Mouse (Mus musculus): ENCODE data around the gene Usp2. TPM values are rescaled to one million over a fixed set of nuclear protein-coding genes. Genes with fewer than 3 reads are reported as not detected.

Usp2 gene
- total and polyA plus RNA-seq, 3 experiments = 3.6 to 13.9 TPM; not detected in 1

- no peaks in the 10 kb centered on the region for H3K4me1 ChIP-seq (ENCODE audit: control insufficient read depth in 1 of 2, insufficient read depth in 2 of 2, low read length in 2 of 2)
- H3K79me2 ChIP-seq (ENCODE audit: control insufficient read depth, insufficient read depth, low read length, poor library complexity) = no peaks in the 10 kb centered on the region
- H3K4me3 ChIP-seq (ENCODE audit: control insufficient read depth in 1 of 2, insufficient read depth in 1 of 2, low read depth in 2 of 2, low read length in 2 of 2) = no peak overlapping the region
- H3K27ac ChIP-seq (ENCODE audit: control insufficient read depth, low read depth, low read length) = no peak overlapping the region
- no peak overlapping the region for H3K9ac ChIP-seq (ENCODE audit: control insufficient read depth, low read depth, low read length, poor library complexity, severe bottlenecking)
- no peaks in the 10 kb centered on the region for H3K27me3 ChIP-seq (ENCODE audit: control insufficient read depth in 1 of 2, insufficient read depth in 2 of 2, low read length in 2 of 2)
- no peak for TF ChIP-seq POLR2AphosphoS5 (IDR thresholded peaks at IDR 0.05; ENCODE audit: borderline replicate concordance, low read depth, low read length)
- TF ChIP-seq RCOR1 (IDR thresholded peaks at IDR 0.05; ENCODE audit: low read depth, low read length) = no peak
- no peak for TF ChIP-seq HCFC1 (IDR thresholded peaks at IDR 0.05; ENCODE audit: low read depth, low read length)
- no peak for TF ChIP-seq USF2 (IDR thresholded peaks at IDR 0.05; ENCODE audit: borderline replicate concordance in 1 of 2, insufficient read depth in 1 of 2, low read depth in 1 of 2, low read length in 2 of 2)
- no peak for TF ChIP-seq POLR2A (IDR thresholded peaks at IDR 0.05; ENCODE audit: control insufficient read depth in 1 of 2, insufficient read depth in 1 of 2, low read depth in 1 of 2, low read length in 2 of 2, poor library complexity in 1 of 2)
- TF ChIP-seq MAZ (IDR thresholded peaks at IDR 0.05; ENCODE audit: low read depth, low read length) = no peak
- no peak for TF ChIP-seq NRF1 (IDR thresholded peaks at IDR 0.05; ENCODE audit: insufficient read depth, low read depth, low read length, poor library complexity, severe bottlenecking)
- DNase-seq (ENCODE audit: low read depth, low spot score) = no peak
- H3K9me3 ChIP-seq (replicated peaks; ENCODE audit: insufficient read depth, low read length) = no peaks in the 10 kb centered on the region
- no peaks in the 10 kb centered on the region; a peak in 2 of 4 replicates for H3K36me3 ChIP-seq (ENCODE audit: control insufficient read depth in 1 of 2, insufficient read depth in 2 of 2, low read length in 2 of 2)
Measured at GRCm38 (mm10) chr9:44144023-44144717, 77.3 kb downstream of the Usp2 start.

DNA sequence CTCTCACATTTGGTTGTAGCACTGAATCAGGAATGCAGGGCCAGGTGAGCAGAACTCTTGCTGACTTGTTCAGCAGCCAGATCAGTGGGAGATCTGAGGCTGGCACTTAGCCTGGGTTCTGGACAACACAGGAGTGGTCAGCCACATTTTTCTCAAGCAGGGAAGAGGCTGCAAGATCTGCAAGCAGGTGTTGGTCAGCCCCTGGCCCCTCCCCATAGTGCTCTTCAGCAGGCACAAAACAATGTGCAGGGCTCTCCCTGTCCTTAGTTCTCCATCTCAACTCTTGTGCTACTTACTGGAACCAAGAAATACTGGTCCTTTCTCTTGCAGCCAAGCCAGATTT lies 77.9 kb downstream of the Usp2 start:
- no peaks in the 10 kb centered on the region for H3K79me2 ChIP-seq (ENCODE audit: control insufficient read depth, insufficient read depth, low read length, poor library complexity)
- no peak overlapping the region for H3K4me3 ChIP-seq (ENCODE audit: control insufficient read depth in 1 of 2, insufficient read depth in 1 of 2, low read depth in 2 of 2, low read length in 2 of 2)
- DNase-seq (ENCODE audit: low read depth, low spot score) = no peak
- H3K9me3 ChIP-seq (replicated peaks; ENCODE audit: insufficient read depth, low read length) = no peaks in the 10 kb centered on the region
- no peaks in the 10 kb centered on the region for H3K27me3 ChIP-seq (ENCODE audit: control insufficient read depth in 1 of 2, insufficient read depth in 2 of 2, low read length in 2 of 2)
- no peaks in the 10 kb centered on the region for H3K4me1 ChIP-seq (ENCODE audit: control insufficient read depth in 1 of 2, insufficient read depth in 2 of 2, low read length in 2 of 2)
- H3K9ac ChIP-seq (ENCODE audit: control insufficient read depth, low read depth, low read length, poor library complexity, severe bottlenecking) = no peak overlapping the region
- no peak overlapping the region for H3K27ac ChIP-seq (ENCODE audit: control insufficient read depth, low read depth, low read length)
- TF ChIP-seq MAX (IDR thresholded peaks at IDR 0.05; ENCODE audit: low read length) = no peak
- TF ChIP-seq SMC3 (IDR thresholded peaks at IDR 0.05; ENCODE audit: low read depth, low read length) = no peak
- no peak for TF ChIP-seq TCF12 (IDR thresholded peaks at IDR 0.05; ENCODE audit: low read depth, low read length)
- TF ChIP-seq POLR2AphosphoS2 (IDR thresholded peaks at IDR 0.05; ENCODE audit: low read length) = no peak
- no peak for TF ChIP-seq JUND (IDR thresholded peaks at IDR 0.05; ENCODE audit: low read depth, low read length)
- no peaks in the 10 kb centered on the region; a peak in 2 of 4 replicates for H3K36me3 ChIP-seq (ENCODE audit: control insufficient read depth in 1 of 2, insufficient read depth in 2 of 2, low read length in 2 of 2)

Other genes with a start within 250 kb of the Usp2 start
- gene Thy1, start 23.6 kb upstream of the Usp2 start, total RNA-seq (2012; rRNA removed) = 1.5 and 4.0 TPM in 2 replicates
- gene Thy1, start 23.6 kb upstream of the Usp2 start, polyA plus RNA-seq (2012; ENCODE audit: insufficient read depth in 1 of 2, insufficient read length in 2 of 2, low read depth in 1 of 2, low replicate concordance in 2 of 2, missing spikeins in 1 of 2) = 10 to 100 TPM in 1 of 2 experiments, not detected in 1; 24.0 TPM
- not detected in 2 replicates for gene Mfrp, start 34.7 kb downstream of the Usp2 start, total RNA-seq (2012; rRNA removed)
- under 1 TPM in 1 of 2 experiments, not detected in 1; 0.10 TPM for gene Mfrp, start 34.7 kb downstream of the Usp2 start, polyA plus RNA-seq (2012; ENCODE audit: insufficient read depth in 1 of 2, insufficient read length in 2 of 2, low read depth in 1 of 2, low replicate concordance in 2 of 2, missing spikeins in 1 of 2)
- 0.19 TPM in 1 of 2 replicates, not detected in the other for gene C1qtnf5, start 40.2 kb downstream of the Usp2 start, total RNA-seq (2012; rRNA removed)
- under 1 TPM in 1 of 2 experiments, not detected in 1; 0.13 TPM for gene C1qtnf5, start 40.2 kb downstream of the Usp2 start, polyA plus RNA-seq (2012; ENCODE audit: insufficient read depth in 1 of 2, insufficient read length in 2 of 2, low read depth in 1 of 2, low replicate concordance in 2 of 2, missing spikeins in 1 of 2)
- not detected in 2 replicates for gene Gm49380, start 46.5 kb downstream of the Usp2 start, total RNA-seq (2012; rRNA removed)
- gene Gm49380, start 46.5 kb downstream of the Usp2 start, polyA plus RNA-seq (2012; ENCODE audit: insufficient read depth in 1 of 2, insufficient read length in 2 of 2, low read depth in 1 of 2, low replicate concordance in 2 of 2, missing spikeins in 1 of 2) = under 1 TPM in 1 of 2 experiments, not detected in 1; 0.24 TPM
- 13.3 and 14.0 TPM in 2 replicates for gene Rnf26, start 46.5 kb downstream of the Usp2 start, total RNA-seq (2012; rRNA removed)
- gene Rnf26, start 46.5 kb downstream of the Usp2 start, polyA plus RNA-seq (2012; ENCODE audit: insufficient read depth in 1 of 2, insufficient read length in 2 of 2, low read depth in 1 of 2, low replicate concordance in 2 of 2, missing spikeins in 1 of 2) = 10 to 100 TPM in 1 of 2 experiments, not detected in 1; 55.1 TPM
- 0.10 and 0.15 TPM in 2 replicates for gene Mcam, start 67.4 kb downstream of the Usp2 start, total RNA-seq (2012; rRNA removed)
- gene Mcam, start 67.4 kb downstream of the Usp2 start, polyA plus RNA-seq (2012; ENCODE audit: insufficient read depth in 1 of 2, insufficient read length in 2 of 2, low read depth in 1 of 2, low replicate concordance in 2 of 2, missing spikeins in 1 of 2) = under 1 TPM in 1 of 2 experiments, not detected in 1; 0.88 TPM
- 9.1 and 14.9 TPM in 2 replicates for gene Cbl, start 167.0 kb downstream of the Usp2 start, total RNA-seq (2012; rRNA removed)
- gene Cbl, start 167.0 kb downstream of the Usp2 start, polyA plus RNA-seq (2012; ENCODE audit: insufficient read depth in 1 of 2, insufficient read length in 2 of 2, low read depth in 1 of 2, low replicate concordance in 2 of 2, missing spikeins in 1 of 2) = 10 to 100 TPM; 36.8 to 41.1 TPM
- gene Ccdc153, start 173.7 kb downstream of the Usp2 start, total RNA-seq (2012; rRNA removed) = not detected in 2 replicates
- not detected for gene Ccdc153, start 173.7 kb downstream of the Usp2 start, polyA plus RNA-seq (2012; ENCODE audit: insufficient read depth in 1 of 2, insufficient read length in 2 of 2, low read depth in 1 of 2, low replicate concordance in 2 of 2, missing spikeins in 1 of 2)
- gene Pdzd3, start 184.4 kb downstream of the Usp2 start, total RNA-seq (2012; rRNA removed) = not detected in 2 replicates
- under 1 TPM in 1 of 2 experiments, not detected in 1; 0.06 TPM for gene Pdzd3, start 184.4 kb downstream of the Usp2 start, polyA plus RNA-seq (2012; ENCODE audit: insufficient read depth in 1 of 2, insufficient read length in 2 of 2, low read depth in 1 of 2, low replicate concordance in 2 of 2, missing spikeins in 1 of 2)
- gene Nlrx1, start 201.6 kb downstream of the Usp2 start, total RNA-seq (2012; rRNA removed) = 1.2 and 1.5 TPM in 2 replicates
- 1 to 10 TPM in 1 of 2 experiments, not detected in 1; 7.0 TPM for gene Nlrx1, start 201.6 kb downstream of the Usp2 start, polyA plus RNA-seq (2012; ENCODE audit: insufficient read depth in 1 of 2, insufficient read length in 2 of 2, low read depth in 1 of 2, low replicate concordance in 2 of 2, missing spikeins in 1 of 2)
- gene Abcg4, start 221.6 kb downstream of the Usp2 start, total RNA-seq (2012; rRNA removed) = 2.5 and 4.1 TPM in 2 replicates
- 10 to 100 TPM in 1 of 2 experiments, not detected in 1; 17.1 TPM for gene Abcg4, start 221.6 kb downstream of the Usp2 start, polyA plus RNA-seq (2012; ENCODE audit: insufficient read depth in 1 of 2, insufficient read length in 2 of 2, low read depth in 1 of 2, low replicate concordance in 2 of 2, missing spikeins in 1 of 2)
- gene Hinfp, start 238.7 kb downstream of the Usp2 start, total RNA-seq (2012; rRNA removed) = 14.3 and 16.4 TPM in 2 replicates
- 10 to 100 TPM in 1 of 2 experiments, not detected in 1; 31.3 TPM for gene Hinfp, start 238.7 kb downstream of the Usp2 start, polyA plus RNA-seq (2012; ENCODE audit: insufficient read depth in 1 of 2, insufficient read length in 2 of 2, low read depth in 1 of 2, low replicate concordance in 2 of 2, missing spikeins in 1 of 2)

Measured in MEL (cell line).